Mouse (Mus musculus): ENCODE measurements around the gene Dffa.
"Not testable (repeated sequence)": the region's sequence is repeated elsewhere in the genome, so short reads cannot be mapped to it uniquely, and the experiment has no call there.

The Dffa gene

GRCm38 (mm10) chr4:149148084-149148483 is 44.1 kb downstream of the Dffa start:
- DNase-seq (ENCODE audit: low spot score), result no peak

GRCm38 (mm10) chr4:149149196-149149595 is 45.2 kb downstream of the Dffa start:
- no peak for DNase-seq (ENCODE audit: low spot score)

- DNase-seq (ENCODE audit: low spot score), result no peak
Observed at GRCm38 (mm10) chr4:149149611-149150010, 45.7 kb downstream of the Dffa start.

GRCm38 (mm10) chr4:149150256-149150655 is 46.3 kb downstream of the Dffa start:
- DNase-seq (ENCODE audit: low spot score), result no peak

GRCm38 (mm10) chr4:149150721-149151120 is 46.8 kb downstream of the Dffa start:
- DNase-seq (ENCODE audit: low spot score), result no peak

- no peak for DNase-seq (ENCODE audit: low spot score)
Observed at GRCm38 (mm10) chr4:149154859-149155258, 50.9 kb downstream of the Dffa start.

GRCm38 (mm10) chr4:149155711-149156110 is 51.8 kb downstream of the Dffa start:
- DNase-seq (ENCODE audit: low spot score), result no peak

GRCm38 (mm10) chr4:149157415-149157973 is 53.5 kb downstream of the Dffa start:
- no peak for DNase-seq (ENCODE audit: low spot score)

GRCm38 (mm10) chr4:149159203-149159602 is 55.3 kb downstream of the Dffa start:
- DNase-seq (ENCODE audit: low spot score), result no peak

- DNase-seq (ENCODE audit: low spot score), result no peak
Observed at GRCm38 (mm10) chr4:149159891-149160290, 55.9 kb downstream of the Dffa start.

- no peak for DNase-seq (ENCODE audit: low spot score)
Observed at GRCm38 (mm10) chr4:149161166-149161565, 57.2 kb downstream of the Dffa start.

- DNase-seq (ENCODE audit: low spot score), result no peak
Observed at GRCm38 (mm10) chr4:149163196-149163595, 59.2 kb downstream of the Dffa start.

- no peak for DNase-seq (ENCODE audit: low spot score)
Observed at GRCm38 (mm10) chr4:149164150-149164549, 60.2 kb downstream of the Dffa start.

- DNase-seq (ENCODE audit: low spot score), result peak; percentile 86
Observed at GRCm38 (mm10) chr4:149166215-149166946, 62.4 kb downstream of the Dffa start, which contains the start of gene Pgd. Pgd (minus strand) TSS chr4:149166771.

- no peak for DNase-seq (ENCODE audit: low spot score)
Observed at GRCm38 (mm10) chr4:149166957-149167611, 63.1 kb downstream of the Dffa start.

- no peak for DNase-seq (ENCODE audit: low spot score)
Observed at GRCm38 (mm10) chr4:149168016-149168415, 64.1 kb downstream of the Dffa start.

- not testable (repeated sequence) for DNase-seq (ENCODE audit: low spot score)
Observed at GRCm38 (mm10) chr4:149169926-149170325, 66.0 kb downstream of the Dffa start.

All from urinary bladder, postnatal 10 days (tissue).